Mouse (Mus musculus) testis, adult 2 months (tissue): ENCODE data around the gene Cd19.

Source experiments
- CTCF ChIP-seq: fragments of 200-500 bp; IDR thresholded peaks from 2 replicates; pipeline ENCODE4 v1.5.1; 2012; ENCODE audit warnings: low read depth, mild to moderate bottlenecking, inconsistent platforms, low read length, moderate library complexity; ENCODE audit not compliant: control insufficient read depth, insufficient read depth, insufficient replicate concordance
- POLR2A ChIP-seq: fragments of 200-500 bp; IDR thresholded peaks from 2 replicates; pipeline ENCODE4 v1.6.1; 2012; ENCODE audit warnings: low read depth, mild to moderate bottlenecking, inconsistent platforms, low read length, moderate library complexity; ENCODE audit not compliant: control insufficient read depth

- TF ChIP-seq POLR2A (no peak), CTCF (no peak)
These were observed 7.1 kb upstream of the Cd19 start for GRCm38 (mm10) chr7:126421756-126422155.
